Mouse (Mus musculus): ENCODE measurements at regions not wholly inside any gene's neighbourhood (a gene's known extent, or its start where the extent isn't known, plus 50 kb on each side); places are given as distances from the start of the nearest gene placed in this dataset.

GRCm38 (mm10) chr2:179069520-179069919, 372.7 kb upstream of the Cdh4 start:
- no peak overlapping the region for H3K4me3 ChIP-seq (ENCODE audit: control insufficient read depth, low read depth, low read length)

DNA sequence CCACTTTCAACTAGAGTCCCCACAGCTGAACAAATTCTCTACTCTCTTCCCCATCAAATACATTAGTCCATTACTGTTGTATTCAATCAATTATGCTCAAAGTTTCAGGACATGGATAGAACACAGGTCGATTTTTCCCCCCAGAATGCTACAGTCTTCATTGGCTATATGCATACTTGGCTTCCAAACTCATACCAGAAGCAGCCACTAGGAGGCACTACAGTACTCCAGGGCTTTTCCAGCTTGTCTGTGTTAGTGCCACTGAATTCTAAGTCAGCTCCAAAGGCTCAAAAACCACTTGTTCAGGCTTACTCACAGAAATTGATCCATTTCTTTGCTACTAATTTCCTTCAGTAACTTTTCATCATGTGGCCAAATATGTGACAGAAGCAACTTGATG, 371.9 kb upstream of the Cdh4 start:
- no peaks in the 10 kb centered on the region for H3K27me3 ChIP-seq (ENCODE audit: control insufficient read depth, insufficient read depth, low read length)
- H3K4me1 ChIP-seq (ENCODE audit: control insufficient read depth, insufficient read depth, low read length): no peaks in the 10 kb centered on the region
- TF ChIP-seq CTCF (IDR thresholded peaks at IDR 0.05; ENCODE audit: control insufficient read depth, insufficient read depth, insufficient replicate concordance, low read depth, low read length) (no peak; the same call in 1 of the 2 replicates), POLR2A (IDR thresholded peaks at IDR 0.05; ENCODE audit: control insufficient read depth, low read depth, low read length) (no peak)
- H3K4me3 ChIP-seq (ENCODE audit: control insufficient read depth, low read depth, low read length): no peak overlapping the region
- H3K36me3 ChIP-seq (ENCODE audit: control insufficient read depth, insufficient read depth, low read length): no peaks in the 10 kb centered on the region
- no peak overlapping the region for H3K27ac ChIP-seq (ENCODE audit: control insufficient read depth, insufficient read depth, low read depth, low read length)

More at GRCm38 (mm10) chr2:179069520-179069919, 372.7 kb upstream of the Cdh4 start:
- Histone ChIP-seq H3K27me3 (ENCODE audit: control insufficient read depth, insufficient read depth, low read length) (no peaks in the 10 kb centered on the region), H3K4me1 (ENCODE audit: control insufficient read depth, insufficient read depth, low read length) (no peaks in the 10 kb centered on the region), H3K36me3 (ENCODE audit: control insufficient read depth, insufficient read depth, low read length) (no peaks in the 10 kb centered on the region), H3K27ac (ENCODE audit: control insufficient read depth, insufficient read depth, low read depth, low read length) (no peak overlapping the region)
- no peak for TF ChIP-seq POLR2A (IDR thresholded peaks at IDR 0.05; ENCODE audit: control insufficient read depth, low read depth, low read length)
- no peak for TF ChIP-seq CTCF (IDR thresholded peaks at IDR 0.05; ENCODE audit: control insufficient read depth, insufficient read depth, insufficient replicate concordance, low read depth, low read length)

DNA sequence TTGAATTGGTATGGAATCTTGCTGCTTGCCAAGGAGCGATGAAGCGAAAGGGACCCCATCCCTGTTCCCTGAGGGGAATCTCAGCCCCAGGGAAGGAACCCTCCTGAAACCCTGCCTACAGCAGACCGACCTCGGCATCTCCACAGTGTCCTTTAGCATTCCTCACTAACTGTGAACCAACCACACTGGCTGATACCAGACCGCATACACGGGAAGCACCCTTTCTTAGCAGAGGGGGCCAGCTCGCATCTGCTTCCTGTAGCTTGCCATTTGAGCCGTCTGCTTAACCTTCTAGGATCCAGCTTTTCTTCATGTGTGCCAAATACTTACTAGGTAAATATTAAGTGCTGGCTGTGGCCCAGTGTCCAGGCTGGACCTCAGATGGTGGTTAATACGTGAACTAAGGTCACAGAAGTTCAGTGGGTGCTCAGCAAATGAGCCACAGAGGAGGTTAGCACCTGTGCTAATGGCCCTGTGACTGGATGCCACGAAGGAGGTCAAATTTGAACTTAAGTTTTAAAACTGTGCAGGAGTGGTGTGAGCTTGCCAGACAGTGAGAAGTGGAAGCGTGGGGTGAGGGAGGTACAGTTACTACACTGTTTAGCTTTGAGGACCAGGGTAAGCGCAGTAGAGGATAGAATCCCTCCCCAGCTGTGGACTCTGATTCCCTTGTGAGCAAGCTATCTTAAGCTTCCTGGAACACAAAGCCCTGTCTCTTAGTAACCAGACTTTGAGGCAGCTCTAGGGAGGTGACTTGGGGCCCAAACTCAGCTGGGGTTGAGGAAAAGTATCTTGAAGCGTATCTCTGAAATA, 361.6 kb upstream of the Cdh4 start:
- H3K4me1 ChIP-seq (ENCODE audit: control insufficient read depth, insufficient read depth, low read length): no peaks in the 10 kb centered on the region
- H3K27ac ChIP-seq (ENCODE audit: control insufficient read depth, insufficient read depth, low read depth, low read length): no peak overlapping the region
- no peaks in the 10 kb centered on the region for H3K27me3 ChIP-seq (ENCODE audit: control insufficient read depth, insufficient read depth, low read length)

GRCm38 (mm10) chr2:179086915-179087314, 355.3 kb upstream of the Cdh4 start:
- Histone ChIP-seq H3K36me3 (ENCODE audit: control insufficient read depth, insufficient read depth, low read length) (no peaks in the 10 kb centered on the region), H3K4me3 (ENCODE audit: control insufficient read depth, low read depth, low read length) (no peak overlapping the region), H3K27me3 (ENCODE audit: control insufficient read depth, insufficient read depth, low read length) (no peaks in the 10 kb centered on the region), H3K27ac (ENCODE audit: control insufficient read depth, insufficient read depth, low read depth, low read length) (no peak overlapping the region), H3K4me1 (ENCODE audit: control insufficient read depth, insufficient read depth, low read length) (no peaks in the 10 kb centered on the region)
- TF ChIP-seq POLR2A (IDR thresholded peaks at IDR 0.05; ENCODE audit: control insufficient read depth, low read depth, low read length) (no peak), CTCF (IDR thresholded peaks at IDR 0.05; ENCODE audit: control insufficient read depth, insufficient read depth, insufficient replicate concordance, low read depth, low read length) (no peak)

More for the DNA sequence above, 361.6 kb upstream of the Cdh4 start:
- H3K4me3 ChIP-seq (ENCODE audit: control insufficient read depth, low read depth, low read length): no peak overlapping the region
- TF ChIP-seq CTCF (IDR thresholded peaks at IDR 0.05; ENCODE audit: control insufficient read depth, insufficient read depth, insufficient replicate concordance, low read depth, low read length) (no peak), POLR2A (IDR thresholded peaks at IDR 0.05; ENCODE audit: control insufficient read depth, low read depth, low read length) (no peak)
- no peaks in the 10 kb centered on the region for H3K36me3 ChIP-seq (ENCODE audit: control insufficient read depth, insufficient read depth, low read length)

DNA sequence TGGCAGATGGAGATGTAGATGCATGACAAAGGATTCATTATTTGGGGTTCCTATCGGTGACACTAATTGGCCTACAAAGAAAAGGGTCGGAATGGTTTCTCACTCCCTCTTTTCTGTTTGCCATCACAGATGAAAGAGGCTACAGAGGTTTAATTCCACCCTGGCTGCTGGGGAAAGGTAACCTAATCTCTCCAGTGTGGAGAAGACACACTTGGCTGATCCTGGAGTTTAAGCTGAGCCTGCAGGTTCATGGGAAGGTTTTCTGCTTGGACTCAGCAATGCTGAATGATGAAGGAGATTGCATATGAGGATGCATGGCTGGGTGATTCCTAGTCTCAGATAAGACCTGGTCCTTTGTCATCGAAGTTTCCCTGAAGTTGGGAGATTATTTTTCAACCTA, 350.8 kb upstream of the Cdh4 start:
- H3K4me3 ChIP-seq (ENCODE audit: control insufficient read depth, low read depth, low read length): no peak overlapping the region
- H3K27ac ChIP-seq (ENCODE audit: control insufficient read depth, insufficient read depth, low read depth, low read length): no peak overlapping the region
- H3K4me1 ChIP-seq (ENCODE audit: control insufficient read depth, insufficient read depth, low read length): no peaks in the 10 kb centered on the region
- TF ChIP-seq CTCF (IDR thresholded peaks at IDR 0.05; ENCODE audit: control insufficient read depth, insufficient read depth, insufficient replicate concordance, low read depth, low read length): no peak
- no peak for TF ChIP-seq POLR2A (IDR thresholded peaks at IDR 0.05; ENCODE audit: control insufficient read depth, low read depth, low read length)
- H3K27me3 ChIP-seq (ENCODE audit: control insufficient read depth, insufficient read depth, low read length): no peaks in the 10 kb centered on the region
- no peaks in the 10 kb centered on the region for H3K36me3 ChIP-seq (ENCODE audit: control insufficient read depth, insufficient read depth, low read length)

DNA sequence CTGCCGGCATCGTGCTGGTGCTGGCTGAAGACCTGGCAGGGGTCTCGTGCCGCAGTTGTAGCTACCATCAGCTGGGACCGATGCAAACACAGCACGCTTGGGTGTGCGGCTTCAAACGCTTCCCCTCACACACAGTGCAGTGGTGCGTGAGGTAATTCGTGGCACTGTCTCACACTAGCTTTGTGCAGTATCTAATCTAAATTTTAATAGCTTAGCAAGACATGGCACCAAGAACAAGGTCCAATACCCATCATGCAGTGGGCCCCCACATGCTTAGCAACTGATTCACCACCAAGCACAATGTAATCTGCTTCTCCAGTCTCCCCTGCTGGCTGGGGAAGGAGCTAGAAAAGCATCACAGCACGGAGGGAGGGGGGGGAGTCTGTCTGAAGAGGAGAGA, 348.2 kb upstream of the Cdh4 start:
- H3K4me1 ChIP-seq (ENCODE audit: control insufficient read depth, insufficient read depth, low read length): no peaks in the 10 kb centered on the region
- H3K27me3 ChIP-seq (ENCODE audit: control insufficient read depth, insufficient read depth, low read length): no peaks in the 10 kb centered on the region
- no peak overlapping the region for H3K4me3 ChIP-seq (ENCODE audit: control insufficient read depth, low read depth, low read length)
- H3K36me3 ChIP-seq (ENCODE audit: control insufficient read depth, insufficient read depth, low read length): no peaks in the 10 kb centered on the region
- no peak for TF ChIP-seq POLR2A (IDR thresholded peaks at IDR 0.05; ENCODE audit: control insufficient read depth, low read depth, low read length)
- no peak for TF ChIP-seq CTCF (IDR thresholded peaks at IDR 0.05; ENCODE audit: control insufficient read depth, insufficient read depth, insufficient replicate concordance, low read depth, low read length)
- H3K27ac ChIP-seq (ENCODE audit: control insufficient read depth, insufficient read depth, low read depth, low read length): no peak overlapping the region

GRCm38 (mm10) chr2:179095981-179096380, 346.2 kb upstream of the Cdh4 start:
- Histone ChIP-seq H3K4me3 (ENCODE audit: control insufficient read depth, low read depth, low read length) (no peak overlapping the region), H3K4me1 (ENCODE audit: control insufficient read depth, insufficient read depth, low read length) (no peaks in the 10 kb centered on the region), H3K27me3 (ENCODE audit: control insufficient read depth, insufficient read depth, low read length) (no peaks in the 10 kb centered on the region), H3K36me3 (ENCODE audit: control insufficient read depth, insufficient read depth, low read length) (no peaks in the 10 kb centered on the region), H3K27ac (ENCODE audit: control insufficient read depth, insufficient read depth, low read depth, low read length) (no peak overlapping the region)
- TF ChIP-seq CTCF (IDR thresholded peaks at IDR 0.05; ENCODE audit: control insufficient read depth, insufficient read depth, insufficient replicate concordance, low read depth, low read length): no peak
- no peak for TF ChIP-seq POLR2A (IDR thresholded peaks at IDR 0.05; ENCODE audit: control insufficient read depth, low read depth, low read length)
